Mouse (Mus musculus): ENCODE data around the gene Inpp4b.

DNA sequence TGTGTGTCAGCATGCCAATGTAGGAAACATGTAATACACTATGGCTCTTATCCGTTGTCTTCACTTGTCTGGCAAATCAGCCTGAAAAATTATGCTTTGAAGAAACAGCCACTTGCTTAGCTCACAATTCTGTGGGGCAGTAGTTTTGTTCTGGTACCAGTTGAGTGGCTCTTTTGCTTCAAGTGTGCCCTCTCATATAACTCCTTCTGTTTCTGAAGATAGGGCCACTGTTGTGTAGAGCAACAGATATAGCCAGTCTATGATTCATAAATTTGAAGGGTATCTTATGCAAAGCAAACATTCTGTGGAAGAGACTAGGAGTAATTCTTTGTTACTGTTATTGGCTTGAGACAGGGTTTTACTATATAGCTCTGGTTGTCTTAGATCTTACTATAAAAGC, 265.7 kb downstream of the Inpp4b start:
- TF ChIP-seq CTCF (IDR thresholded peaks at IDR 0.05; ENCODE audit: low read depth, low read length) (no peak), TAL1 (conservative IDR thresholded peaks at IDR 0.05; ENCODE audit: low read depth, low read length) (no peak), GATA1 (IDR thresholded peaks at IDR 0.05; ENCODE audit: borderline replicate concordance, low read length) (no peak), POLR2AphosphoS5 (IDR thresholded peaks at IDR 0.05; ENCODE audit: insufficient replicate concordance, low read depth, low read length) (no peak), GATA2 (IDR thresholded peaks at IDR 0.05; ENCODE audit: borderline replicate concordance, low read depth, low read length) (no peak)

Data from G1E (cell line).